Mouse (Mus musculus) cerebellum, postnatal 4 days (tissue): Measurements from ENCODE around the gene Ubl7.
A peak's percentile ranks its signal among the peaks of the same experiment; 100 is the strongest.

Experiments
- DNase-seq, 2 experiments: peaks; one replicate each; pipeline ENCODE4 v3.0.0; 2022; ENCODE audit warnings: low spot score in 2 of 2, mixed read lengths in 1 of 2

Gene Ubl7

DNA sequence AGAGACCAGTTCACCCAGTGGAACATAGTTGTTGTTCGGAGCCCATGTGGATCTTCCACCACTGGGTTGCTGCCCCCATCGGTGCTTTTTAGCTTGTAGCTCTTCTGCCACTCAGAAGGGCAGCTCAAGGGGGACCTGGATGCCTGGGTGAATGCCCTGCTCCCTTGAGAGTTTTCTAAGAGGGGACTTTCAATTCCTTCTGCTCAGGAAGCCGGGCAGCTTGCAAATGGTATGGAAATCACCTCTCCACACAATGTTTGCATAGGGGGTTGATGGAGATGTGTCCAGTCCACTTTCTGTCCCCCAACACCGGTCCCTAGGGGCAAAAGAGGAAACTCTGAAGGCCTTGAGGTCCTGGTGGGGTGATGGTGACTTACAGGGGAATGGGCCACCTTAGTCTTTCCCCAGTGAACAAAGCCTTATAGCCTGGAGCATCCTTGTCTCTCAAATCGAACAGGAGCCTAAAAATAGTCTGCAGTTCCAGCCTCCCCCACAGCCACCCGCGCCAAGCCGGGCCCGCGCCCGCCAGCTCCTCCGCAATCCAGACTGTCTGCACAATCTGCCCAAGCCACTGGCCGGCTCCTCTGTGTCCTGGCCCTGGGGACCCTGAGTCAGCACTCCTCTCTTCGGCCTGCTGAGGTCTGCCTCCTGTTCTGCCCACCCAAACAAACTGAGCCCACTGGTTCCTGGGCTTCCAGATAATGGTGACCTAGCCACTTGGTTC is 56.6 kb downstream of the Ubl7 start:
- DNase-seq = peak in 1 of 2 experiments; percentile 54

GRCm38 (mm10) chr9:57968166-57968771 is 57.5 kb downstream of the Ubl7 start:
- DNase-seq = no peak

DNA sequence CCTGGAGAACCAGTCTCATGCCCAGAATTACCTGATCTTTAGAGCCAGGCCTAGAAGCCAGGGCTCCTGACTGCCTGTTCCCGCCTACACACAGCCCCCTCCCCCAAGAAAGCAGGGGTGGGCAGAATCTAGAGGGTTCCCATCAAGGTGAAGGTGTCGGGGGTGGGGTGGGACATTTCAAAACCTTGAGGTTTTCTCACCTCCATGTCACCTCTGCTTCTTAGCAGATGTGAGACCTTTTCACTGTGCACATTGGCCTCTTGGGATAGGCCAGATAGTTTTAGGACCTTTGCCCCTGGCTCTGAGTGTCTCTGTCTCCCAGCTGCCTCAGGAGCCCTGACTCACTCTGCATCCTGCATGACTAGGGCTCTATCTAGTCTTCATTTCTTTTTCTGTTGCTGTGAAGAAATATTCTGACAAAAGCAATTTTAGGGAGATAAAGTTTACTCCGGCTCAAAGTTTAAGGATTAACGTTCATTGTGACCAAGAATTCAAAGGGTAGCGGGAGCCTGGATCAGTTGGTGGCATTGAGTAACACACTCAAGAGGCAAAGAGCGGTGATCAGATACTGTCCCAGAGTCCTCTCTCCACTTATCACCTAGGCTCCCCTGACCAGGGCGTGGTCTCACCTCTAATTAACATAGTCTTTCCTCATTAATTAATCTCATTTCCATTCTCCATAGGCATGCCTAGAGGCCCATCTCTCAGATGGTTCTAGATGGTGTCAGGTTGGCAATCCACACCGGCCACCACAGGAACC is 58.2 kb downstream of the Ubl7 start:
- no peak for DNase-seq

DNA sequence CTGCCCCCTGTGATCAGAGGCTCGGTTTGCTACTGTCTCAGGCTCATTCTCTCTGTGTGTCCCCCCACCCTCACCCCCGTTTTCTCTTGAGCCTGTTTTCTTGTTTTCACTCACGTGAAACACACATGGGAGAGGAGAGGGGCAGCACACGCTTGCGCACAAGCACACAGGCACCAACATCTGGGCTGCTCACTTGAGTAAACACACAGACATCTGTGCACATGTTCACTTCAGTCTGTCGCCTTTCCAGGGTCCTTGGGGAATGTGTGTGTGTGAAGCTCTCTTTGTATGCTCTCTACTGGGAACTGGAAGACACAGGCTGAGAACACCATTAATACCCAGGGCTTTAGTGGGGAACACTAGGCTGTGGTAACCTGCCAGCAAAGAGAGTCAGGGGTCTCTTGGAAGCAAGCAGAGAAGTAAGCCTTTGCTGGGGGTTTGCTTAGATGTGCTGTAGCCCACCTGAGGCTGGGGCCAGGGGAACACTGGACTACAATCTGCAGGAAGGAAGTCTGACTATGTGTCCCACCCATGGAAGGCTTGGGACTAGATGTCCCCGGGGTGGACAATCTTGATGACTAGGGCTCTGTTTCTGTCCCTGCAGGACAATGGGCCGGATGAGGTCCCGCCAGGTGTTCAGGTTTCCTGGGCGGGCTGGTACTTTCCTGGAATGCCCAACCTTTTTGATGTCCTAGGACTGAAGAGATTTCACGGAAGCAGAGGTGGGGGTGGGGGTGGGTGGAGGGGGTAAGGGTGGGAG is 59.1 kb downstream of the Ubl7 start:
- no peak for DNase-seq

- DNase-seq = no peak
These were observed 60.6 kb downstream of the Ubl7 start for GRCm38 (mm10) chr9:57971413-57971812.

GRCm38 (mm10) chr9:57972141-57972591 is 61.4 kb downstream of the Ubl7 start:
- no peak for DNase-seq

DNA sequence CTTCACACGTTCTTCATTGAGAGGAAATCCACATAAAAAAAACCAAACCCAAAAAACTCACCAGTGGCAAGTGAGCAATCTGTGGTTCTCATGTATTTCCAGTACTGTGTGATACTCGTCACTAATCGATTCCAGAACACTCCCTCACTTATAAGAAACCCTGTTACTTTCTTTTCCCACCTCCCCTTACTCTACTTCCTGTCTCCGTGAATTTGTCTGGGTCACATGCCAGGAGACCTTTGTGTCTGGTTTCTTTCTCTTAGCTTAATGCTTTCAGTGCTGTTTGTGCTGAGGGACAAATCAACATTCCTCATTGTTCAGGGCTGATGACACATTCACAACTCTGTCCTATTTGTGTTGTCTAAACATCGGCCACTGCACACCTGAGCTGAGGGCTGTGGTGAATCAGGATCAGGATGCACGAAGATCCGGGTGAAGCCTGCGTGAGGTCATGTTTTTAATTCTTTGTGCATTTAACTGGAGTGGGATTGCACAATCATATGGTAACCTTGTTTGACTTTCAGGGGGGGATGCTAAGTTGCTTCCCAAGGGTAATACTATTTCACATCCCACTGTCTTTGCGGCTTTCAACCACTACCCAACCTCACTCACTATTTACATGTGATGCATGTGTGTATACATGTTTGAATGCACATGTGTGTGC is 62.1 kb downstream of the Ubl7 start:
- DNase-seq = no peak

GRCm38 (mm10) chr9:57973440-57974066 is 62.8 kb downstream of the Ubl7 start:
- DNase-seq = no peak

DNA sequence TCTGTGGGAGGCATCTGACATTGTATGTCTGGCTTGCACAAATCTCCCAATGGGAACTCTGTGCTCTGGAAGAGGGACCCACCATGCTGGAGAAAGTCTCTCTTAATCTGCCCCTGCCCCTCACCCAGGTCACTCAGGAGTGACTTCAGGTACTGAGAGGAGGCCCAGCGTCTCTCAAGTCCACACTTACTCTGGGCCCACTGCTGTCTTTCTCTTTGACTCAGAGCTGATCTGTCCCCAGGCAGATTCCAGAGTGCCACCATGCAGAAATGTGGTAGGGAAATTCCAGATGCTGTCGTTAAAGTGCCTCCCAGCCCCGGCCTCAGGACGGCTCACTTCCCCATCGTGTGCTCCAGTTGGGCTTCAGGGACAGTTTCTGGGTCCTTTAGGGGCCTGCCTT is 63.4 kb downstream of the Ubl7 start:
- DNase-seq = no peak

- no peak for DNase-seq
These were observed 64.5 kb downstream of the Ubl7 start for GRCm38 (mm10) chr9:57975200-57975821.

GRCm38 (mm10) chr9:57978025-57978424 is 67.2 kb downstream of the Ubl7 start:
- no peak for DNase-seq

DNA sequence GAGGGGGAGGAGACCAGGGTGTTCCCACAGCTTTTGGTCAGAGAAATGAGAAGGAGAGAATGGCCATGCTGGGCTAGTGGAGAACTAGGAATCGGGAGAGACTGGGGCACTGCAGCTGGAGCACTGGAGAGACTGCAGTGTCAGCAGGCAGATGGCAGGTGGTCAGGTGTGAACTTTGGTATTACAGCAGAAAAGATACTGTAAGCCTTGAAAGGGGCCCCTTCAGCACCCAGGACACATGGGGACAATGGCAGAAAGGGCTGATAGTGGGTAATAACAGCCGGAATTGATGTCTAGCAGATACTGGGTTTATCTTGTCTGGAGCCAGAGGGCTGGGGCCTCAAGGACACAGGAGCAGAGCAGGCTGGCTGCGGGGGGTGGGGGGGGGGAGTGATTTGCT is 68.1 kb downstream of the Ubl7 start:
- no peak for DNase-seq
